36 mouse cellular contexts compared by ENCODE assay signal in the genomic region with DNA sequence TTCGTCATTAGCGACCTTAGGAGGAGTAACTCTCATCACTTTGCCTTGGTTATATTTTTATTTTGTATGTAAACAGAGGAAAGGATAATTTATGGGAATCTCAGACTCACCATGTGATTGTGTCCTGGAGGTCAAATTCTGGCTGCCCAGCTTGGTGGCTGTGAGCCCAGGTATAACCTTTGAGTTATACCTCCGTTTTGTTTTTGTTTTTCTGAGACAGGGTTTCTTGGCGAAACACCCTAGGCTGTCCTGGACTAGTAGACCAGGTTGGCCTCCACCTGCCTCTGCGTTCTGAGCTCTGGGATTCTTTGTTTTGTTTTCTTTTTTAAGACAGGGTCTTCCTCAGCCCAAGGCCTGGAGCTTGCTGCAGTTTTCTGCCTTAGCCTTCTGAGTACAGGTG. TPM values are rescaled to one million over a fixed set of nuclear protein-coding genes. Genes with fewer than 3 reads are reported as not detected.
"Had no signal": no experiment of that assay in that cellular context is flagged by ENCODE, and none has a peak within 500 bp of the region (broad histone marks: within the 10 kb centered on the region; RNA-seq: fewer than 3 reads in every experiment).

No protein-coding gene starts in this region.

- ATAC-seq: forebrain, embryonic 15.5 days; forebrain, postnatal 0 days; hindbrain, postnatal 0 days; intestine, embryonic 16.5 days; liver, embryonic 12.5 days had no signal

- H3K27ac ChIP-seq: forebrain, embryonic 15.5 days; heart, adult 2 months; heart, embryonic 13.5 days; heart, embryonic 15.5 days; hindbrain, embryonic 13.5 days; hindbrain, embryonic 15.5 days; hindbrain, postnatal 0 days; limb, embryonic 13.5 days; limb, embryonic 15.5 days; liver, embryonic 12.5 days; liver, embryonic 14.5 days had no signal

- H3K27me3 ChIP-seq: forebrain, embryonic 15.5 days; heart, embryonic 15.5 days; hindbrain, embryonic 13.5 days; hindbrain, embryonic 15.5 days; liver, embryonic 12.5 days had no signal

- H3K4me2 ChIP-seq: forebrain, embryonic 15.5 days; heart, embryonic 11.5 days; heart, embryonic 13.5 days; heart, embryonic 15.5 days; hindbrain, embryonic 13.5 days; hindbrain, embryonic 15.5 days; limb, embryonic 13.5 days; limb, embryonic 15.5 days; liver, embryonic 12.5 days had no signal

- H3K9ac ChIP-seq: forebrain, embryonic 15.5 days; forebrain, postnatal 0 days; heart, embryonic 13.5 days; heart, embryonic 15.5 days; hindbrain, embryonic 13.5 days; hindbrain, embryonic 15.5 days; limb, embryonic 13.5 days; limb, embryonic 15.5 days; liver, embryonic 12.5 days; liver, embryonic 14.5 days had no signal

- DNase-seq: forebrain, postnatal 0 days; gastrocnemius, postnatal 10 days; gastrocnemius, postnatal 25 days; heart, adult 11 months; heart, adult 2 months; heart, postnatal 14 days; heart, postnatal 36 days; layer of hippocampus, adult 9-11 months; layer of hippocampus, postnatal 36 days; left cerebral cortex, postnatal 4 days; lung, adult 18-20 months had no signal

- H3K4me3 ChIP-seq: forebrain, embryonic 15.5 days; heart, adult 2 months; heart, embryonic 13.5 days; heart, embryonic 15.5 days; hindbrain, embryonic 13.5 days; hindbrain, embryonic 15.5 days; limb, embryonic 13.5 days; limb, embryonic 15.5 days; liver, embryonic 12.5 days had no signal

- H3K36me3 ChIP-seq: forebrain, embryonic 15.5 days; heart, embryonic 13.5 days; heart, embryonic 15.5 days; hindbrain, embryonic 13.5 days; hindbrain, embryonic 15.5 days; limb, embryonic 13.5 days; limb, embryonic 15.5 days; liver, embryonic 12.5 days had no signal

- H3K9me3 ChIP-seq: forebrain, embryonic 15.5 days; heart, embryonic 13.5 days; heart, embryonic 15.5 days; hindbrain, embryonic 13.5 days; hindbrain, embryonic 15.5 days; limb, embryonic 13.5 days; limb, embryonic 15.5 days; liver, embryonic 12.5 days had no signal

RNA-seq across cellular contexts. Expression of a gene that starts 30.1 kb away (rescaled TPM):
- total RNA-seq: gastrocnemius, adult 18-20 months; gastrocnemius, postnatal 10 days; gastrocnemius, postnatal 25 days; heart, postnatal 36 days; hematopoietic stem cell, adult 5-6 weeks; hindbrain, postnatal 0 days; layer of hippocampus, adult 8-10 months; layer of hippocampus, postnatal 14 days; left cerebral cortex, adult 18-20 months; left cerebral cortex, adult 8-10 months; left cerebral cortex, postnatal 10 days had no signal
- polyA plus RNA-seq: forebrain, embryonic 15.5 days; forebrain, postnatal 0 days; gonadal fat pad, adult 2 months; heart, adult 2 months; heart, embryonic 11.5 days; heart, embryonic 13.5 days; heart, embryonic 15.5 days; heart, postnatal 0 days; hindbrain, embryonic 13.5 days; hindbrain, embryonic 15.5 days; hindbrain, postnatal 0 days; intestine, embryonic 14.5 days; intestine, embryonic 16.5 days; large intestine, adult 2 months; limb, embryonic 11.5 days; limb, embryonic 13.5 days; limb, embryonic 15.5 days; liver, embryonic 14.5 days; liver, embryonic 16.5 days had no signal
